Mouse (Mus musculus) neural tube, embryonic 15.5 days (tissue): ENCODE results near the gene Tuba1a. TPM values are rescaled to one million over a fixed set of nuclear protein-coding genes. Genes with fewer than 3 reads are reported as not detected.
A peak's percentile ranks its signal among the peaks of the same experiment; 100 is the strongest.
"Not testable (repeated sequence)": the region's sequence is repeated elsewhere in the genome, so short reads cannot be mapped to it uniquely, and the experiment has no call there.

Experiments used
- ATAC-seq: fragments of 200-750 bp; cut with Nextera tagmentation; 2 replicates; pipeline ENCODE4 v1.8.0; 2017; ENCODE audit warnings: mild to moderate bottlenecking, moderate TSS enrichment, moderate library complexity; ENCODE audit not compliant: low FRiP score
- H3K27ac ChIP-seq: fragments of 300-500 bp; sonication (generic); replicated peaks from 2 replicates; pipeline ENCODE4 v1.5.1; 2015; ENCODE audit warnings: mild to moderate bottlenecking, inconsistent platforms
- H3K27me3 ChIP-seq: fragments of 300-500 bp; sonication (generic); replicated peaks from 2 replicates; pipeline ENCODE4 v1.6.1; 2015; ENCODE audit warnings: inconsistent platforms
- H3K36me3 ChIP-seq: fragments of 300-500 bp; sonication (generic); 2 replicates; pipeline ENCODE4 v1.6.1; 2015; ENCODE audit warnings: inconsistent platforms
- H3K4me1 ChIP-seq: fragments of 300-500 bp; sonication (generic); 2 replicates; pipeline ENCODE4 v1.6.1; 2015; ENCODE audit warnings: inconsistent platforms
- H3K4me2 ChIP-seq: fragments of 300-500 bp; sonication (generic); 2 replicates; pipeline ENCODE4 v1.6.1; 2015; ENCODE audit warnings: inconsistent platforms, mild to moderate bottlenecking, moderate library complexity
- H3K4me3 ChIP-seq: fragments of 300-500 bp; sonication (generic); replicated peaks from 2 replicates; pipeline ENCODE4 v1.5.1; 2015; ENCODE audit warnings: mild to moderate bottlenecking, inconsistent platforms
- H3K9ac ChIP-seq: fragments of 300-500 bp; sonication (generic); replicated peaks from 2 replicates; pipeline ENCODE4 v1.6.1; 2015; ENCODE audit warnings: mild to moderate bottlenecking, inconsistent platforms
- H3K9me3 ChIP-seq: fragments of 300-500 bp; sonication (generic); replicated peaks from 2 replicates; pipeline ENCODE4 v1.6.1; 2016; ENCODE audit warnings: inconsistent platforms
- WGBS: fragments of 180-500 bp; shearing (Covaris S2); methylation state at CpG from one replicate; pipeline ENCODE4 v1.1.7; 2015; ENCODE audit warnings: mixed read lengths; 5-methylcytosine and 5-hydroxymethylcytosine counted together
- polyA plus RNA-seq: library from polyadenylated mRNA; unstranded; fragments of >200 nt; fragmentation: Nextera tagmentation; extraction: Ambion mirVana; gene quantifications from 2 replicates; pipeline ENCODE4 v1.2.1, GENCODE M21; 2015

Tuba1a gene
- polyA plus RNA-seq, 1 experiment from 2014 or later: 13,509 TPM

DNA sequence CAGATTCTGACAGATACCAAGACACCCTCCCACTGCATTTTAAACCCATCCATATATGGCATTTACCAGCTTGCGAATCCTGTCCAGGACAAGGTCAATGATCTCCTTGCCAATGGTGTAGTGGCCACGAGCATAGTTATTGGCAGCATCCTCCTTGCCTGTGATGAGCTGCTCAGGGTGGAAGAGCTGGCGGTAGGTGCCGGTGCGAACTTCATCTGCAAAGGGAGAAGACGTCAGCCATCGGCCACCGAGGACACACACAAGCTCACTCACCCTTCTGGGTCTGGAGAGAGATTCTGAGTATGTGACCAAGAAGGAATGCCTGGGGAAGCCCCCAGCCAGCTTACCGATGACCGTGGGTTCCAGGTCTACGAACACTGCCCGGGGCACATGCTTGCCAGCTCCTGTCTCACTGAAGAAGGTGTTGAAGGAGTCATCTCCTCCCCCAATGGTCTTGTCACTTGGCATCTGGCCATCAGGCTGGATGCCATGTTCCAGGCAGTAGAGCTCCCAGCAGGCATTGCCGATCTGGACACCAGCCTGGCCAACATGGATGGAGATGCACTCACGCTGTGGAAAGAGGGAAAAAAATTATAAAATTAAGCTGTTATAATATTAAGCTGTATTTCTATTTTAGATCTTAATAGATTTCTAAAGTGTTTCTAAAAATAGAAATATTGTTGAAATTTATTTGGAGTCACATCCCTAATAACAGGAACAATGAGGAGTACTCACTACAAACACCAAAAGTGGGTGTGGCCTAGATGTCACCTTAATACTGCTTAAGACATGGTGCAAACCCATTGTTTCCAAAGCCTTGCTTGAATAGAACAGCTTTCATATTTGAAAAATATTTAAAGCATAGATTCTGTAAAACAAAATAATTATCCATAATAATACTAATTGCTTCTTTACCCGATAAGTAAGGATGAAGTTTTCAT, 2.1 kb downstream of the Tuba1a start:
- not testable (repeated sequence) for H3K36me3 ChIP-seq, H3K27me3 ChIP-seq, ATAC-seq, H3K9me3 ChIP-seq
- peak overlapping the region; percentile 83 for H3K4me3 ChIP-seq
- peak overlapping the region; percentile 100 for H3K9ac ChIP-seq
- peak overlapping the region; percentile 100 for H3K27ac ChIP-seq
- peak overlapping the region; percentile 67 for H3K4me2 ChIP-seq
- peaks cover 32% of the 10 kb centered on the region for H3K4me1 ChIP-seq
- WGBS: 32% methylated on average over 11 of the region's 15 CpGs

DNA sequence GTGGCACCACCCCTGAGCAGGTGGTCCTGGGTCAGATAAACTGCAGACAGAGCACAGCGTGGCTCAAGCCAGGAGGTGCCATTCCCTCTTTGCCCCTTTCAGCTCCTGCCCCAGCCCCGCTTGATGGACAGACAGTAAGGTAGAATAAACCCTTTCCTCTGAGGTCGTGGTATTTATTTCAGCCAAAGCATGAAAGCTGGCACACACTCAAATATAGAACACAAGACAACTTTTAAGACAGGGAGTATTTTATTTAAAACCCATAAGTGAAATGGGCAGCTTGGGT, 4.0 kb downstream of the Tuba1a start:
- Histone ChIP-seq H3K4me2 (peak overlapping the region; percentile 75), H3K4me1 (peaks cover 25% of the 10 kb centered on the region), H3K36me3 (peaks cover 8% of the 10 kb centered on the region), H3K9me3 (no peaks in the 10 kb centered on the region), H3K27ac (peak overlapping the region; percentile 30), H3K4me3 (peak overlapping the region; percentile 38), H3K27me3 (no peaks in the 10 kb centered on the region), H3K9ac (peak overlapping the region; percentile 59)
- no peak for ATAC-seq
- WGBS: 19% methylated on average over 3 of the region's 3 CpGs

DNA sequence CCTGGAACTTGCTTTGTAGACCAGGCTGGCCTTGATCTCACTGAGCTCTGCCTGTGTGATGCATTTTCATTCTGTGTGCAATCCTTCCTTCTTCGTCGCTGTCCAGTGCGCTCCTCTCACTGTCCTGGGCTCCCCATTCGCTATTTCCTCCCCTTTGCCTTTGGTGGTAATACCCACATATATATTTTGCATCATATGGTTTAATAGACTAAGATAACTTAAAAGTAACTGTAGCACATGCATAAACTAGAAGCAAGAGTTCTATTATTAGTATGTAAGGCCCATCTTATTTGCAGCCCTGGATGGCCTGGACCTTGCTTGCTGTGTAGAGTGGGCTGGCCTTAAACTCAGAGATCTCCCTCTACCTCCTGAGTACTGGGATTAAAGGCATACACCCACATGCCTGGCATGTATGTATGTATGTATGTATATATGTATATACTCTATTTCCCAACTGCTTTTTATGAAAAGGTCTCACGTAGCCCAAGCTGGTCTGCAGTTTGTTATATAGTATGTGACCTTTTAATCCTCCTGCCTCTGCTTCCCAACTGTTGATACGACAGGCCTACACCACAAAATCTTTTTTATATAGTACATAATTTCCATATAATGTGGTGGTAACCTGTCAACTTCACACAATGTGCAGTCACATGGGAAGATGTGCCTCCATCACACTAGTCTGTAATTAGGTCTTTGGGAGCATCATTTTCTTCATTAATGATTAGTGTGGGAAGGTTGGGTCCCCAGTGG, 4.5 kb downstream of the Tuba1a start:
- H3K9me3 ChIP-seq: no peaks in the 10 kb centered on the region
- H3K4me3 ChIP-seq: peak overlapping the region; percentile 38
- H3K4me2 ChIP-seq: peak overlapping the region; percentile 75
- H3K27me3 ChIP-seq: no peaks in the 10 kb centered on the region
- peak overlapping the region; percentile 59 for H3K9ac ChIP-seq
- ATAC-seq: no peak
- 44% methylated on average over 6 of the region's 6 CpGs for WGBS
- H3K36me3 ChIP-seq: peaks cover 8% of the 10 kb centered on the region
- H3K27ac ChIP-seq: peak overlapping the region; percentile 30
- peaks cover 25% of the 10 kb centered on the region for H3K4me1 ChIP-seq

DNA sequence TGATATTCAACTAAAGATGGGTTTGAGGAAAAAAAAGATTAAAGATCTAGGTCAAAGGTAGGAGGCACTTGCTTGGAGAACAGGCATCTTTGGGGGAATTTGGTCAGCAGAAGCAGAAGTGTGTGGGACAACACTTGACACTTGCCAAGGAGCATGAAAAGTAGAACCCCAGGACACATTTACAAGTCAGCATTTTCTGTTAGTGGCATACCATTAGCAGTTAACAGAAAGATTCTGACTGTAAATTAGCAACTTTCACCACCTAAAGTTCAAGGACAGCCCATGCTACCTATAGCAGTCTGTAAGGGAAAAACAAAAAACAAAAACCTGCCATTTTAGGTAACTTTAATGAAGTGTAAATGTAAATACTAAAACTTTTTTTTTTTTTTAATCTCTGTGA, 5.1 kb downstream of the Tuba1a start:
- peak overlapping the region; percentile 38; the same call in 1 of the 2 replicates for H3K4me3 ChIP-seq

DNA sequence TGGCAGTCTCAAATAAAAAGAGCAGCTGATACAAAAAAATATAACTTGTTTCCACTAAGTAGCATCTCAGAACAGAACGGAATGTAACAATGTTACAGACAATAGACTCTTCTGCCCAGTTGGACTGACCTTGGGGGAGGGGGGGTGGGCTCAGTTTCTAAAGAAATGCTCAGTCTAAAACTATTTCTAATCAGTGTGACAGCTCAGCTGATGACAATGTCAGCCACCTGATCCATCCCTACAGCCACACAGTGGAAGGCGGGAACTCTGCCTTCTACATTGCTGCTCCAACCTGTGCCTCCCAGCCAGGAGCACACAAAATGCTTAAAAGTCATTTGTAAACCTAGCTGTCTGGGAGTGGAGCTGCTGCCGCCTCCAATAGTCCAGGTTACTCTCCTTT, 5.6 kb downstream of the Tuba1a start:
- Histone ChIP-seq H3K4me2 (peak overlapping the region; percentile 75), H3K4me1 (peaks cover 25% of the 10 kb centered on the region), H3K4me3 (peak overlapping the region; percentile 38; the same call in 1 of the 2 replicates), H3K36me3 (peaks cover 8% of the 10 kb centered on the region), H3K9ac (no peak overlapping the region), H3K27ac (peak overlapping the region; percentile 75), H3K9me3 (no peaks in the 10 kb centered on the region), H3K27me3 (no peaks in the 10 kb centered on the region)
- WGBS: 23% methylated on average over 3 of the region's 3 CpGs
- no peak for ATAC-seq

More for the DNA sequence above, 5.1 kb downstream of the Tuba1a start:
- Histone ChIP-seq H3K9me3 (no peaks in the 10 kb centered on the region), H3K4me2 (peak overlapping the region; percentile 75), H3K27ac (peak overlapping the region; percentile 75), H3K36me3 (peaks cover 8% of the 10 kb centered on the region), H3K4me1 (peaks cover 25% of the 10 kb centered on the region), H3K27me3 (no peaks in the 10 kb centered on the region), H3K9ac (peak overlapping the region; percentile 59; the same call in 1 of the 2 replicates)
- no peak for ATAC-seq

DNA sequence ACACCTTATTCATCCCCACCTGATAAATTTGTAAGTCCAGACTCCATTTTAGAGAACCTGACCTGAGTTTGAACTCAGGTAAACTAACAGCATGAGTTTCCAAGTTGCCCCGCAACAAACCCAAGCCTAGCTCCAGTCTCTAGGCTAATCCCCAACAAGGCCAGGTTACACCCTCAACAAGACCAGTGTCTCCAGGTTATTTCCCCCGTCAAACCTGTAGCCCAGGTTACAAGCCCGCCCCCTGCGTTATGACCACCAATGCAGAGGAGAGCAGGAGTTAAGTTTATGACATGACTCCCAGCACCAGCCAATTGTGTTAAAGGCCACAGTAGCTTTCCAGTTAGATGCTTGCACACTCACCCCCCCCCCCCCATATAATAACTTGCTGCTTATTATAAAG, 10.4 kb downstream of the Tuba1a start:
- no peak overlapping the region for H3K4me3 ChIP-seq
- ATAC-seq: no peak
- no peaks in the 10 kb centered on the region for H3K36me3 ChIP-seq
- WGBS: 76% methylated on average over 4 of the region's 4 CpGs
- H3K9ac ChIP-seq: no peak overlapping the region
- H3K4me2 ChIP-seq: no peak overlapping the region
- H3K9me3 ChIP-seq: no peaks in the 10 kb centered on the region
- H3K27ac ChIP-seq: no peak overlapping the region
- peaks cover 15% of the 10 kb centered on the region for H3K4me1 ChIP-seq
- no peaks in the 10 kb centered on the region for H3K27me3 ChIP-seq

DNA sequence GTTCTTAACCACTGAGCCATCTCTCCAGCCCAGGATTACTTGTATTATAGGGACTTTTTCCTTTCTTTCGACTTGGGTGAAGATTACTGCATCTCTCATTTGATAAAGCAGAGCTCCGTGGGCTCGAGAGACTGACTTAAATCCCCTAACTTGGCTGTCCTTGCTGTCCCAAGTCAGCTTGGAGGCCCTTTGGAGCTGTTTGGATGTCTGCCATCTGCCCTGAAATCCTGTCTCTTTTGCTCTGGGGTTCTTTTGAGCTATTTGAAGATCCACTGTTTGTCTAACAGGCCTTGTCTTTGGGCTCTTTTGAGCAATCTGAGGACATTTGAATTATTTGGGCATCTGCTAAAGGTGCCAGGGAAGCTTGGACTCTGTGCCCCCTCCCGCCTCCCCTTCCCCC, 11.4 kb downstream of the Tuba1a start:
- ATAC-seq: no peak
- no peaks in the 10 kb centered on the region for H3K9me3 ChIP-seq
- peaks cover 6% of the 10 kb centered on the region; the same call in 1 of the 2 replicates for H3K4me1 ChIP-seq
- H3K27me3 ChIP-seq: no peaks in the 10 kb centered on the region
- no peak overlapping the region for H3K4me2 ChIP-seq
- H3K27ac ChIP-seq: no peak overlapping the region
- WGBS: 76% methylated on average over 4 of the region's 4 CpGs
- H3K36me3 ChIP-seq: no peaks in the 10 kb centered on the region
- no peak overlapping the region for H3K9ac ChIP-seq
- H3K4me3 ChIP-seq: no peak overlapping the region

DNA sequence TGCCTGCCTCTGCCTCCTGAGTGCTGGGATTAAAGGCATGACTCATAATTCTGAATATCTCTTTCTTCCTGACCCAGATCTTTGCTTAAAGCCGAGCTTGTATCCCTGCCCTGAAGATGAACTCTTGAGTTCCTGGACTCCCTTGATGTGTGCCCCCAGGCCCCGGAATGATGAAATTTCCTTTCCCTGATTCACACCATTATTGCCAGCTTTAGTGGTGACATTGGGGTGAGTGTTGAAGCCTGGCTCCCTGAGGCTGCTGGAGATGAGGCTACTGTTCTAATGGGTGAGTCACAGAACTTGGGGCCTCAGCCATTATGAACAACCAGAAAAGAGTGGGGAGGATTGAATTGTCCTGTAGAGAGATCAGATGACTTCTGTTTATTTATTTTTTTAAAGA, 12.0 kb downstream of the Tuba1a start:
- Histone ChIP-seq H3K4me2 (no peak overlapping the region), H3K4me3 (no peak overlapping the region), H3K9ac (no peak overlapping the region), H3K27me3 (no peaks in the 10 kb centered on the region), H3K9me3 (no peaks in the 10 kb centered on the region), H3K36me3 (no peaks in the 10 kb centered on the region), H3K27ac (no peak overlapping the region), H3K4me1 (0 out of 2 replicates have a peak, but pooled peaks cover 4% of the 10 kb centered on the region)
- ATAC-seq: no peak
- 88% methylated on average over 2 of the region's 2 CpGs for WGBS

DNA sequence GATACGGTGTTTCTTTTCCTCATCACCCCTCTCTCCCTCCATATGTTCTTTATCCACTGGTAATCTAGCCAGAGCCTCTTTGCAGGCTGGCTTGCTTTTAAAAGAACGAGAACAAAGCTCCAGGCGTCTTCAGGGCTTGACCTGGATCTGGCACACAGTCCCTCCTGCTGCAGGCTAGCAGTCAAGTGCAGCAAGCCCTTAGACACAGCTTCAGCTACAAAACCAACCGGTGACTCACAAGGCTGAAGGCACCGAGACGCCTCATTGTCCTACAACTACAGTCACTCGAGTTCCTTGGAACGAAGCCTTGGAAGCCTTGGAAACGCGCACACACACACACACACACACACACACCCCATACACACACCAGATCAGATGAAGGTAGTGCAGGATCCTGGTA, 12.7 kb downstream of the Tuba1a start:
- whole genome bisulfite sequencing: 63% methylated on average over 10 of the region's 10 CpGs
- H3K4me3 ChIP-seq: no peak overlapping the region
- no peaks in the 10 kb centered on the region for H3K36me3 ChIP-seq
- H3K9ac ChIP-seq: no peak overlapping the region
- H3K9me3 ChIP-seq: no peaks in the 10 kb centered on the region
- H3K4me1 ChIP-seq: peaks cover 6% of the 10 kb centered on the region
- no peaks in the 10 kb centered on the region for H3K27me3 ChIP-seq
- H3K4me2 ChIP-seq: no peak overlapping the region
- no peak for ATAC-seq
- no peak overlapping the region for H3K27ac ChIP-seq

DNA sequence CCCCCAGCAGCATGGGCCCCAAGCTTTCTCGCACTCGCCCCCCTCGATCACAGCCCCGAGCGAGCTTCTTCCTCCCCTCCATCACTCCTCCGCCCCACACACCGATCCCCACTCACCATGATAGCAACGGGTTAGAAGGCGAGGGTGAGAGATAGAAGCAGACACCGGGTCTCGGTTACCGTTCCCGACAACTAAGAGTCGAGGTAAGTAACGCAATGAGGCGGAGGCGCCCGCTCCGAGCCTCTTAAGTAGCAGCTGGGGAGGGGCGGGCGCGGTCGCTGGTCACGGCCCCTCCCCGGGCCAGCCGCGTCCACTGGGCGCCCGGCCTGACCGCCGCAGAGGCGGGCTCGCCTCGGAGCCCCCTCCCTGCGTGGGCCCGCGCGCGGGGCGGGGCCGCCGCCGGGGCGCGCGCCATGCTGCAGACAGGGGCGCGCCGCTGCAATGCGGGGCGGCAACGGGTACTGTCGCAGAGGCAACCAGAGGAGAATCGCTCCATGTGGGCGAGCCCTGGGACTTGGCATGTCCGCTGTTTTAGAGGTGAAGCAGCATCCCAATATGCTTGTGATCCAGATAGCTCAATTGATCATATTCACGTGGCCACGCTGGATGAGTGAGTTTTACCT, 19.2 kb downstream of the Tuba1a start, which contains the start of gene Tuba1b:
Gene Tuba1b, minus strand, starts transcription at position 349 of the 623 bp plus-strand sequence.
- H3K36me3 ChIP-seq: peaks cover 3% of the 10 kb centered on the region; the same call in 1 of the 2 replicates
- WGBS: under 1% methylated on average over 56 of the region's 58 CpGs

DNA sequence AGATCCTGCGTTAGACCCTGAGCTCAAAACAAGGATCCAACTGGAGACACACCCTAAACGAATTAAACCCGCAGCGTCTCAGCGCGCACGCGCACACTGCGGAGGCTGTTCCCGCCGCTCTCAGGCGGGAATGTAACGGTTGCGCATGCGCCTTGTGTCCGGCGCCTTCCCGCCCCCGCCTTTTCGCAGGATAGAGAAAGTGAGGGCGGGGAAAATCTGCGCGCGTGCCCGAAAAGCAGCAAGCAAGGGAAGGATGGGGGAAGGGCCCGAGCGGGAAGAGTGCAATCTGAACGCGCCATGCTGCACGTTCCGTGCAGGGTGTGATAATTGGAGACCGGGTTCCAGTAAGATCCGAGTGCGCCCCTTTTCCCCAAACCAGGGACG, 19.7 kb downstream of the Tuba1a start:
- Histone ChIP-seq H3K27ac (peak overlapping the region; percentile 99), H3K4me1 (peaks cover 31% of the 10 kb centered on the region), H3K36me3 (peaks cover 3% of the 10 kb centered on the region; the same call in 1 of the 2 replicates), H3K27me3 (no peaks in the 10 kb centered on the region), H3K4me2 (peak overlapping the region; percentile 66), H3K4me3 (peak overlapping the region; percentile 72), H3K9ac (peak overlapping the region; percentile 90), H3K9me3 (no peaks in the 10 kb centered on the region)
- under 1% methylated on average over 35 of the region's 35 CpGs for WGBS
- ATAC-seq: peak; percentile 91

More for the DNA sequence above, 19.2 kb downstream of the Tuba1a start, which contains the start of gene Tuba1b:
- H3K9ac ChIP-seq: peak within 1 kb of the TSS; percentile 90
- H3K4me3 ChIP-seq: peak within 1 kb of the TSS; percentile 72
- no peaks in the 10 kb centered on the region for H3K9me3 ChIP-seq
- ATAC-seq: peak; percentile 96
- peak within 1 kb of the TSS; percentile 66 for H3K4me2 ChIP-seq
- no peaks in the 10 kb centered on the region for H3K27me3 ChIP-seq
- peak within 1 kb of the TSS; percentile 99 for H3K27ac ChIP-seq
- H3K4me1 ChIP-seq: peaks cover 27% of the 10 kb centered on the region
